Mouse (Mus musculus) gastrocnemius, postnatal 4 days (tissue): Measurements from ENCODE around the gene Cct4. TPM values are rescaled to one million over a fixed set of nuclear protein-coding genes. Genes with fewer than 3 reads are reported as not detected.

Source experiments
- DNase-seq, 2 experiments: peaks; one replicate each; pipeline ENCODE4 v3.0.0; 2021 to 2022; ENCODE audit warnings: low spot score in 2 of 2, mixed read lengths in 2 of 2
- total RNA-seq, 2 experiments: library from RNA; stranded (reverse); gene quantifications; 2 replicates each; pipeline ENCODE4 v1.2.3; 2021

Gene Cct4
- total RNA-seq, 2 experiments from 2014 or later = 146 to 158 TPM

DNA sequence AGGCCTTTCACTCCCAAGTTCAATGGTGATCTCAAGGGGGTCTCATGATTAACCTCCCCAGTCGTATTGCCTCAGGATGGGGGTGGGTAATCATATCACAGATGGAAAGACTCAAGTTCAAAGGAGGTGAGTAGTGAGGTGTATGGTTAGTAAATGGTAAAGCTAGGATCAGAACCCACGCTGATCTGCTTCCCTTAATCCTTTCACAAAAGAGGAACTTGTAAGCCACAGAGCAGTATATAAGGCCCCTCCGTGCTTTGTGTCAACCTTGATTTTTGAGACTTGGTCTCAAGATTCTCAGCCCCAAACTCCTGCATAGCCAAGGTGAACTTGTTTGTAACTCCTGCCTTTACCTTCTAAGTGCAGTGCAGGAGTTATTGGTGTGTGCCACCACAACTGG is 33.9 kb downstream of the Cct4 start:
- no peak for DNase-seq

DNA sequence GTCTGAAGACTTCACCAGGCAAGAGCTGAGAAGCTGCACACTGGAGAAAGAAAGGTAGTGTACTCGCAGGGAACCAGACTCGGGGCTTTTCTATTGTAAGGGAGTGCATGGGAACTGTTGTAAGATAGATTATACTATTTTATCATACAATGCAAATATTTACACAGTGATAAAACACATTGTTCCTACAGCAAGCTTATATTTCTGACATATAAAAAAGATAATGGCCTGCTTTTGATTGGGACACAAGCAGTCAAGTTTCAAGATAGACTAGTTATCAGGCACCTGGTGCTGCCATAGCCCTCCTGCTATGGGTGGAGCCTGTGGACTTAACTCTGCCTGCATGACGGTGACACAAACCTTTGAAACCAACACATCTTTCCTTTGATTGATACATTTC is 38.6 kb downstream of the Cct4 start:
- no peak for DNase-seq

- no peak for DNase-seq
Measured at GRCm38 (mm10) chr11:23029399-23029798, 39.1 kb downstream of the Cct4 start.

GRCm38 (mm10) chr11:23047252-23047651 is 56.9 kb downstream of the Cct4 start:
- no peak for DNase-seq

DNA sequence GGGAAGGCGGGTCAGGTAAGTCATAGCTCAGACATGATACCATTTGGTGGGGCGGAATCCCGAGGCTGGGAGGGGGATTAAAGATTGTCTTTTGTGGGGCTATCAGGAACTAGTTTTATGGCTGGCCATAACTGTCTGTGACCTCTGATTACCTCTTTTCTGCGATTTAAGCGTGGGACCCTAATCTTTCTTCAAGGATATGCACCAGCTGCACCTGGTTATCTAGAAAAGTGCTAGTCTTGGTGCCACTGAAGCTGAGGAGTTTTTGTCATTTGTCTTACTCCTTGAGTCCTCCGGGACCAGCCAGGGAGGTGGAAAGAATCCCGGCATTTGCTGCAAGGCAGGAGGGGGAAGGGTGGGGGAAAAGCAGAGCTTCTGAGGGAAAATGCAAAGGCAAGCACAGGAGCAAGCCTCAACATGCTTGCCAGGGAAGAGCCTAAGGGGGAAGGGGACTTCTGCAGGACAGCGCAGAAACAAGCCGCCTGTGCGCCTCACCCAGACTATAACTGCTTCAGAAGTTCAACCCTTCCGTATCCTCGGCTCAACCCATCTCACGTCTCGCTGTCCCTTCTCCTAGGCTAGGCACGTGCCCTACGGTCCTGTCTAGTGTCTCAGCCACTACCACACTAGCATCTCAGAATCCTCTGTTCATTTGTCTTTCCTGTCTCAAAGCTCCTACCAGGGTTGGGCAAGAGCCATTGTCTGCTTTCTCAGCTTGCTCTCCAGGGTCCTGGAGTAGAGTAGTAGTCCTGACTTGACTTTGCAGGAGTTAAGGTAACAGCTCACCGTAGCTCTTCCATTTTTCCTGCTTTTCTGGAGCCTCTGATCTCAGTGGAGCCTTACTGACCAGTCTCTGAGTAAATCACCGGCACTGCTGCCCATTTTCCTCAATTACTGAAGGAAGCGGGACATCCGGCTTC is 57.6 kb downstream of the Cct4 start:
- DNase-seq = no peak

- DNase-seq = no peak
Measured at GRCm38 (mm10) chr11:23049642-23050041, 59.3 kb downstream of the Cct4 start.

GRCm38 (mm10) chr11:23052353-23052752 is 62.0 kb downstream of the Cct4 start:
- DNase-seq = no peak

Other genes starting within 250 kb of the Cct4 start
- gene B3gnt2, start 129.6 kb upstream of the Cct4 start, total RNA-seq = 1 to 10 TPM; 6.3 to 8.8 TPM
- 10 to 100 TPM in 1 of 2 experiments, 1 to 10 TPM in 1; 9.2 to 11.4 TPM for gene Zrsr1, start 18.5 kb upstream of the Cct4 start, total RNA-seq
- 1 to 10 TPM; 5.5 to 6.5 TPM for gene Gm28048, start 8.4 kb upstream of the Cct4 start, total RNA-seq
- 100 to 1,000 TPM; 139 to 159 TPM for gene Commd1, start 8.1 kb upstream of the Cct4 start, total RNA-seq
- gene Fam161a, start 17.0 kb downstream of the Cct4 start, total RNA-seq = 1 to 10 TPM; 3.1 to 4.0 TPM